Mouse (Mus musculus) heart, embryonic 16.5 days (tissue): ENCODE results near the gene Ddx25. TPM values are rescaled to one million over a fixed set of nuclear protein-coding genes. Genes with fewer than 3 reads are reported as not detected.
A peak's percentile ranks its signal among the peaks of the same experiment; 100 is the strongest.

ENCODE experiments used
- ATAC-seq: fragments of 200-750 bp; cut with Nextera tagmentation; replicated peaks from 2 replicates; pipeline ENCODE4 v1.8.0; 2017; ENCODE audit warnings: moderate number of reproducible peaks; ENCODE audit not compliant: insufficient read depth, low FRiP score; ENCODE audit errors: extremely low read depth
- H3K27ac ChIP-seq: fragments of 300-500 bp; sonication (generic); 2 replicates; pipeline ENCODE4 v1.5.1; 2014; ENCODE audit warnings: mild to moderate bottlenecking, low read length, control low read depth, moderate library complexity
- H3K27me3 ChIP-seq: fragments of 300-500 bp; sonication (generic); 2 replicates; pipeline ENCODE4 v1.6.1; 2014; ENCODE audit warnings: low read length, mixed read lengths; ENCODE audit not compliant: control insufficient read depth, insufficient read depth
- H3K36me3 ChIP-seq: fragments of 300-500 bp; sonication (generic); 2 replicates; pipeline ENCODE4 v1.6.1; 2014; ENCODE audit not compliant: control insufficient read depth, insufficient read depth
- H3K4me1 ChIP-seq: fragments of 300-500 bp; sonication (generic); 2 replicates; pipeline ENCODE4 v1.6.1; 2014; ENCODE audit warnings: low read length, mixed read lengths; ENCODE audit not compliant: control insufficient read depth, insufficient read depth
- H3K4me2 ChIP-seq: fragments of 300-500 bp; sonication (generic); 2 replicates; pipeline ENCODE4 v1.6.1; 2014; ENCODE audit warnings: low read depth, mild to moderate bottlenecking, control low read depth, low read length
- H3K4me3 ChIP-seq: fragments of 300-500 bp; sonication (generic); 2 replicates; pipeline ENCODE4 v1.5.1; 2014; ENCODE audit warnings: mild to moderate bottlenecking, control low read depth, low read length
- H3K9ac ChIP-seq: fragments of 300-500 bp; sonication (generic); 2 replicates; pipeline ENCODE4 v1.6.1; 2014; ENCODE audit warnings: low read length, control low read depth
- H3K9me3 ChIP-seq: fragments of 300-500 bp; sonication (generic); replicated peaks from 2 replicates; pipeline ENCODE4 v1.6.1; 2016; ENCODE audit warnings: low read length; ENCODE audit not compliant: control insufficient read depth
- WGBS: fragments of 180-500 bp; shearing (Covaris S2); extraction: QIAGEN DNeasy Blood & Tissue Kit; methylation state at CpG from one replicate; pipeline ENCODE4 v1.1.7; 2014; 5-methylcytosine and 5-hydroxymethylcytosine counted together
- polyA plus RNA-seq: library from polyadenylated mRNA; unstranded; fragments of >200 nt; fragmentation: Nextera tagmentation; extraction: Ambion mirVana; gene quantifications from 2 replicates; pipeline ENCODE4 v1.2.1, GENCODE M21; 2015

The Ddx25 gene
- polyA plus RNA-seq, 1 experiment from 2014 or later, result 0.63 TPM

DNA sequence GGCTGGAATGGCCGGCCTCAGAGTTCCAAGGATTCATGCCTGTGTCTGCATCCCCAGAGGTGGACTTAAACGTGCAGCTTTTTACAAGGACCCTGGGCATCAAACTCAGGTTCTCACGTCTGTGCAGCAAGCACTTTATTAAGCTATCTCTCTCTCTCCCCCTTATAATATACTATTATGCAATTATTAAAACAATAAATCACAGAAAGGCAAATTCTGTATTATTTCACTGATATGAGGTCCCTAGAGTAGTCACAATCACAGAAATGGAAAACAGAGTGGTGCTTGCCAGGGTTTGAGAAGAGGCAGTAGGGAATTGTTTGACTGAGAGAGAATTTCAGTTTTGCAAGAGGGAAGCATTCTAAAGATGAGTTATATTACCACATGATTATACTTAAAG, 29.2 kb downstream of the Ddx25 start:
- no peak for ATAC-seq
- Histone ChIP-seq H3K4me2 (no peak overlapping the region), H3K9ac (no peak overlapping the region), H3K9me3 (no peaks in the 10 kb centered on the region), H3K27ac (no peak overlapping the region), H3K4me1 (no peaks in the 10 kb centered on the region), H3K27me3 (no peaks in the 10 kb centered on the region), H3K4me3 (no peak overlapping the region), H3K36me3 (no peaks in the 10 kb centered on the region)
- WGBS, result 48% methylated on average over 3 of the region's 3 CpGs

DNA sequence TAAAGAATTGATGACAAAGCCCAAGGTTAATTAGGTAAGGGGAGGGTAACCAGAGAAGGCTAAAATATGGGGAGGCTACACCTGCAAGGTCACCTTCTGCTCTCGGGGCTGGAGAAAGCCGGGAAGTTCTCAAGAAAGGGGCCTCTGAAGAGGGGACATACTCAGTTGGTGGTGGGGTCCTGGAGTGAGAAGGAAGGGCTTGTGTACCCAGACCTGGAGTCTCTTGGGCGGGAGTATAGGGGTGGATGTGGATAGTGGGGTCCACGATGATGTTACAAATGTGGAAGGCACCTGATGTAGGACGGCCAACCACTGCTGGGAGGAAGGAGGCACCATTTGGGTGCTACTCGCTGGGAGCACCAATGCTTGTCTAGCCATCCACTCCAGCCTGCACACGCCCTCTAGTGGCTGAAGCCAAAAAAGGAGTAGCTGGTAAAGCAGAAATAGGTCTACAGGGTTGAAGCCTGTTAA, 34.4 kb downstream of the Ddx25 start:
- Histone ChIP-seq H3K27ac (peak overlapping the region; percentile 34; the same call in 1 of the 2 replicates), H3K9ac (no peak overlapping the region), H3K4me3 (no peak overlapping the region), H3K4me2 (no peak overlapping the region), H3K4me1 (peaks cover 10% of the 10 kb centered on the region), H3K36me3 (no peaks in the 10 kb centered on the region), H3K9me3 (no peaks in the 10 kb centered on the region), H3K27me3 (no peaks in the 10 kb centered on the region)
- peak; percentile 67 for ATAC-seq
- 20% methylated on average over 7 of the region's 7 CpGs for WGBS

DNA sequence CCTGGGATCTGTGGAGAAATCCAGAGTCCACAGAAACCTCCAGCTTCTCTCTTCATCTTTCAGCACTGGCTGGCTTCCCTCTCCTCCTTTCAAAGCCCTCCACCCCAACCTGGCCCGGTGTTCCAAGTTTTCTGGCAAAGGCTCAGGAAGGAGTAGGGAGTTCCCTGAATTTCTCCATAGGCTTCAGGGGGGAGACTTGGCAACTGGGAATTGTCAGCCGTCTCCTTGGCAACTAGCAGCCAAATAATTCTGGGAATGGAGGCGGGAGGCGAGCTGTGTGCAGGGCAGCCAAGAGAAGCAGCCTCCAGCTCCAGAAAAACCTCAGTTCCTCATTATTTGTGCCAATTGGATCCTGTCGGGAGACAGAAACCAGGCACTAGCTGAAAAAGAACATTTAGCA, 34.8 kb downstream of the Ddx25 start:
- no peaks in the 10 kb centered on the region for H3K9me3 ChIP-seq
- H3K36me3 ChIP-seq, result no peaks in the 10 kb centered on the region
- H3K4me2 ChIP-seq, result no peak overlapping the region; the same call in 1 of the 2 replicates
- WGBS, result 51% methylated on average over 5 of the region's 5 CpGs
- no peak overlapping the region for H3K9ac ChIP-seq
- H3K4me1 ChIP-seq, result peaks cover 10% of the 10 kb centered on the region
- H3K4me3 ChIP-seq, result no peak overlapping the region
- H3K27ac ChIP-seq, result peak overlapping the region; percentile 34; the same call in 1 of the 2 replicates
- H3K27me3 ChIP-seq, result no peaks in the 10 kb centered on the region
- peak; percentile 88 for ATAC-seq

DNA sequence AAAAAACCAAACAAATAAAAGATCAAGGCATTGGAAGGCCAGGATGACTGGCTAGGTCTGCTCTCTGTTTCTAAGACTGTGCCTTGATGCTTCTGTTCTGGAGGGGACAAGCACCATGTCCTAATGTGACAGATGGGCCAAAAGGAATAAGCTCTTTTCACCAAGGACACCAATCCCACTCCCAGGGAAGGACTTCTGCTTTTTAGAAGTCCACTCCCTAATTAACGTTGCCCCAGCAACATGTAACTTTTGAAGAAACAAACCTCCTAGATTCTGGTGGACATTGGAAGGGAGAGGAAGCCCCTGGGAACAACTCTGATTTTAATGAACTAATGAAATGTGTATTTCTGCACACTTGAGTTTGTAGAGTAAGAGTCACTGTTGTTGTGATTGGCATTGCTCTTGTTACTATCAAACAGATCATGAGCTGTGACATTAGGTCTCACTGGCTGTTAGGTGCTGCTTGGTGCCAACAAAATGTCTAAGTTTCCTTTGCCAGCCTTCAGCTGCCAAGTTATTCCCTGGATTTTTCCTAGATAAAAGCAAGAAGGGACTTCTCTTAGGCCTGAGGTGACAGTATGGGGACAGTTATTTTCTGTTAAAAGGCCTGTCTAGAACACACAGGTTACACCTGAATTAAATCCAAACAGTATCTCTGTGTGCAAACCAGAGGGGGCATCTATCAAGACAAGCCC, 35.4 kb downstream of the Ddx25 start:
- Histone ChIP-seq H3K36me3 (no peaks in the 10 kb centered on the region), H3K9me3 (no peaks in the 10 kb centered on the region), H3K27ac (peak overlapping the region; percentile 31; the same call in 1 of the 2 replicates), H3K4me1 (peaks cover 10% of the 10 kb centered on the region), H3K27me3 (no peaks in the 10 kb centered on the region), H3K9ac (no peak overlapping the region), H3K4me3 (no peak overlapping the region), H3K4me2 (no peak overlapping the region; the same call in 1 of the 2 replicates)
- peak; percentile 42; the same call in 1 of the 2 replicates for ATAC-seq
- 68% methylated on average over 1 of the region's 1 CpGs for WGBS

DNA sequence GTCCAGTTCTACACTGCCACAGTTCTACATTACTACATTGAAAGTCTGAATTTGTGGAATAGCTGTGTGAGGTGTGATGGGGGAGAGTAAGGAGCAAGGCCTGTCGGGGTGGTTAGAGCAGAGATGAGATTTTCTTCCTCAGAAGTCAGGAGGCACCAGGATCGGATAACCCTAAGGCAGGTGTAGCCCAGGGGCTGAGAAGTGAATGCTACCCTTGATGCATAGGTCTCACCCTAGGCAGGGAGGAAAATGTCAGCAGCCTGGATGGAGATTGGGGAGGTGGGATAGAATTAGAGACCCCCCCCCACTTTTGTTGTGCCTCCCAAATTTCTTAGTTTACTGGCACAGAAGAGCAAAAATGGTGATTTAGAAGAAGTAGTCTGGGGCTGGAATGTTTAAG, 36.1 kb downstream of the Ddx25 start:
- H3K4me3 ChIP-seq, result no peak overlapping the region
- no peak overlapping the region for H3K9ac ChIP-seq
- no peak overlapping the region for H3K4me2 ChIP-seq
- peaks cover 10% of the 10 kb centered on the region for H3K4me1 ChIP-seq
- no peak for ATAC-seq
- no peak overlapping the region; the same call in 1 of the 2 replicates for H3K27ac ChIP-seq
- H3K9me3 ChIP-seq, result no peaks in the 10 kb centered on the region
- no peaks in the 10 kb centered on the region for H3K36me3 ChIP-seq
- 78% methylated on average over 2 of the region's 2 CpGs for WGBS
- H3K27me3 ChIP-seq, result no peaks in the 10 kb centered on the region

DNA sequence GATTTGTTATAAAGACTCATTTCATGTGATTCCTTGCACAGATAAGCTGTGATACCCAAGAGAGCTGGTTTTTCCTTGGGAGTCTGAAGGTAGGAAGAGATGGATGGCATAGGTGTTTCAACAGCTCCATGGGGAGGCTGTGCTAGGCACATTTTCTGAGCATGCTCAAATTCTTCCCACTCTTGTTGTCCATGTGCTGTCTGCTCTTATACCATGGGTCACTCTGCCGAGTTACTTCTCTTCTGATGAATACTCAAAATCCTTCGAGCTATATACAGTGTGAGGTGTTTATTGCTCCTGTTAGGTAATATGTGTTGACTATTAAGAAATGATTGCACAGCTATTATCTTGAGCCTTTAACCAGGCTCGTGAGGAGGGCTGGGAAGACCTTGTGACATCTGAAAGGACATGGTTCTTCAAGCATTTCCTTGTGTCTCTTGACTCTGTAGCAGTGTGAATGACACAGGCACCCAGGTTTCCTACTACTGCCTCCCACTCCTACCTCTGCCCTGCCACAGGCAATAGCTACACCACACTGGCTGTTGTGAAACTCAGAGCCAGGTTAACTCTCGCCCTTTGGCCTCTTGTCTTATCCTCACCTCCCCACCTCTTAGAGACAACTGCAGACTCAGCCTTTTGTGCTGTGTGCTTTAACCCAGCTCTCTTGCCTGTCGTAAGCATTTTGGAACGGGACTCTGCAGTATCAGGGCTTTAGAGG, 37.5 kb downstream of the Ddx25 start:
- Histone ChIP-seq H3K36me3 (no peaks in the 10 kb centered on the region), H3K4me3 (no peak overlapping the region), H3K4me1 (peaks cover 10% of the 10 kb centered on the region), H3K9ac (no peak overlapping the region), H3K27me3 (no peaks in the 10 kb centered on the region), H3K27ac (no peak overlapping the region), H3K4me2 (no peak overlapping the region), H3K9me3 (no peaks in the 10 kb centered on the region)
- ATAC-seq, result no peak
- 76% methylated on average over 6 of the region's 6 CpGs for WGBS

DNA sequence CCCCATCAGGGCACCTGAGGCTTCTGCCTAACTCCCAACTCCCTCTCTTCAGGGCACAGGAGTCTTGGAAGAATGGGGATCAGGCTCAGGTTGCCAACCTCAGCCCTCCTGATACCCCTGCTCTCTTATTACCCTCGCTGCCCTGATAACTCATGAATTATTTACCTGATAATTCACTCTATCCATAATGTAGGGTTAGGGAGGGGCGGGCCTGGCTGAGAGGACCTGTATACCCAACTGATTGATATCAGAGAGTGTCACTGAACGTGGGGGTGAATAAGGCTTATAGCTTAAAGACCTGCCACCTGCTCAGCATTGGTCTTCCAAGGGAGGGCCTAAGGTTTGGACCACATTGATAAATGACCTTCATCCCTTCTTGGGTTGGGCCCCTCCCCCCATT, 40.2 kb downstream of the Ddx25 start, which contains the start of gene Gm1113:
Gm1113 (minus strand) TSS at position 101 of the 400 bp plus-strand sequence.
- Histone ChIP-seq H3K4me2 (no peak within 1 kb of the TSS), H3K9me3 (no peaks in the 10 kb centered on the region), H3K27me3 (no peaks in the 10 kb centered on the region), H3K36me3 (no peaks in the 10 kb centered on the region), H3K4me3 (no peak within 1 kb of the TSS), H3K4me1 (peaks cover 2% of the 10 kb centered on the region), H3K27ac (no peak within 1 kb of the TSS), H3K9ac (no peak within 1 kb of the TSS)
- WGBS, result 78% methylated on average over 3 of the region's 3 CpGs
- ATAC-seq, result no peak

DNA sequence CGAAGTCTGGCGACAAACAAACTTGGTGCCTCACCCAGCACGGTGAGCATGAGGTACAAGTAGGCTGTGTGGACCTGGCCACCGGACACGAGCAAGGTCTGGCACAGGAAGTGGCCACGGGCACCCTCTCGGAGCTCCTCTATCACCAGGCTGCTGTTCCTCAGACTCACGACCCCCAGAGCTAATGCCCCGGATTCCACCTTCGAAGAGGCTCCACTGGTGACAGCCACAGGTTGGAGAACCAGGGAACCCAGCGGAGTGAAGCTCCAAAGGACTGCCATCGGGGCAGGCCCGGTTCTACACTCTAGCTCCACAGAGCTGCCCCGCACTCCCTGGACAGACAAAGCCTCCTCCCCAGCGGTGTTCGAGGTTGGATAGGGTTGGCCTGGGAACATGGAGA, 41.6 kb downstream of the Ddx25 start:
- WGBS, result 87% methylated on average over 16 of the region's 16 CpGs
- Histone ChIP-seq H3K4me3 (no peak overlapping the region), H3K36me3 (no peaks in the 10 kb centered on the region)

DNA sequence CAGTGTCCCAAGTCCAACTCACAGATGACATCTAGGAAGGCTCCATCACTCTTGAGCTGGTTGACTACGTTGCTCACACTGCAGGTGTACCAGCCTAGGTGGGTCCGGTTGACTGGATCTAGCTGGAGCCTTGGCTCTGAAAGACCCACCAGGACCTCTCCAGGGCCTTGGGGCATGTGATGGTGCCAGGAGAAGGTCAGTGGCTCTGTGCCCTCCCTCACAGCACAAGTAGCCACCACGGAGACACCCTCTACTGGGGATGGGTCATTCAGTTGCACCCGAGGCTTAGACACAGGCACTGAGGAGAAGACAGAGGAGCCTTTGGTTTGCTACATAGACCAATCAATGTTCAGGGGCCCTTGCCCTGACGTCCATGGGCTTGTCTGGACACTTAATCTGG, 42.1 kb downstream of the Ddx25 start:
- Histone ChIP-seq H3K9me3 (no peaks in the 10 kb centered on the region), H3K4me2 (no peak overlapping the region), H3K27ac (no peak overlapping the region), H3K4me3 (no peak overlapping the region), H3K9ac (no peak overlapping the region), H3K36me3 (no peaks in the 10 kb centered on the region), H3K4me1 (no peaks in the 10 kb centered on the region), H3K27me3 (no peaks in the 10 kb centered on the region)
- WGBS, result 75% methylated on average over 5 of the region's 5 CpGs
- no peak for ATAC-seq

More for the DNA sequence above, 41.6 kb downstream of the Ddx25 start:
- no peaks in the 10 kb centered on the region for H3K27me3 ChIP-seq
- no peak for ATAC-seq
- no peak overlapping the region for H3K27ac ChIP-seq
- no peak overlapping the region for H3K9ac ChIP-seq
- no peaks in the 10 kb centered on the region for H3K4me1 ChIP-seq
- H3K4me2 ChIP-seq, result no peak overlapping the region
- H3K9me3 ChIP-seq, result no peaks in the 10 kb centered on the region
